Mouse (Mus musculus) kidney, postnatal 36 days (tissue): ENCODE data around the gene Chn1.

ENCODE experiments used
- DNase-seq, 2 experiments: peaks; one replicate each; pipeline ENCODE4 v3.0.0; 2021 to 2022; ENCODE audit warnings: mixed read lengths in 2 of 2

Chn1 gene

DNA sequence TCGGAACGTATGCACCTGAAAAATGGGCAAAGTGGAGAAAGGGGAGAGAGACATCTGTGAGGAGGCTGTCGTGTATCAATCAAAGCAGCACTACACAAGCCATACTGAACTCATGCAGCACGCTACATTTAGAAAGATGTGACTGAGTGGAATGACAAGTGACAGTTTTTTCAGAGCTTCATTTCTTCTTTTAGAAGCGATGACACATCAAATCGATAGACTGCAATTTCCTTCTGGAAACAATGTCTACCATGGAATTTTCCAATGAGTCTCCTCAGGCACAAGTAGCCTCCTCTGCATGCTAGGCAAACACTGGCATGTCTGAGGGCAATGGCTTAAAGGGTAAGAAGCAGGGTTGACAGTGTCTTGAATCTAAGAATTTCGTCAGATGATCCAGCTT, 143.3 kb downstream of the Chn1 start:
- no peak for DNase-seq

DNA sequence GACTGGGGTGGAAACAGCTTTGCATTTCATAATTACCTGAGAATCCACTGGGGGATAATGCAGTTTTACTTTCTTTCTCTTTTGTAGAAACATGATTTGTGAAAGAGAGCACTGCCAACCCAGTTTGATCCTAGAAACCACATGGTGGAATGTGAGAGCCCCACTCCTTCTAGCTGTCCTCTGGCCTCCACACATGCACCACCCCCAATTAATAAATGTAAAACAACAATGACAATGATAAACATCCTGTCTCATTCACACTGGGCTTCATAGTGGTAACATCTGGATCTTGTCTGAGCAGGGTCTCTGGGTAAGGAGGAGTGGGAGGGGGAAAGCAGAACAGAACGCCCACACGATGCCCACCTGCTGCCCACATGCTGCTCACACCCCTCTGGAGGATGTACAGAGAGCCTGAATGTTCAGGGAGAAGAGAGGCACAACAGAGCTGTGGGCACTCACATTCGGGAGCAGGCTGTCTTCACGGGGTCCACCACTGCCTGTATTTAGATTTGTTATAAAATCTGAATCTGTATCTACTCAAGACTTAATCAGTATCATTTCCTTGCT, 156.6 kb downstream of the Chn1 start:
- no peak for DNase-seq

DNA sequence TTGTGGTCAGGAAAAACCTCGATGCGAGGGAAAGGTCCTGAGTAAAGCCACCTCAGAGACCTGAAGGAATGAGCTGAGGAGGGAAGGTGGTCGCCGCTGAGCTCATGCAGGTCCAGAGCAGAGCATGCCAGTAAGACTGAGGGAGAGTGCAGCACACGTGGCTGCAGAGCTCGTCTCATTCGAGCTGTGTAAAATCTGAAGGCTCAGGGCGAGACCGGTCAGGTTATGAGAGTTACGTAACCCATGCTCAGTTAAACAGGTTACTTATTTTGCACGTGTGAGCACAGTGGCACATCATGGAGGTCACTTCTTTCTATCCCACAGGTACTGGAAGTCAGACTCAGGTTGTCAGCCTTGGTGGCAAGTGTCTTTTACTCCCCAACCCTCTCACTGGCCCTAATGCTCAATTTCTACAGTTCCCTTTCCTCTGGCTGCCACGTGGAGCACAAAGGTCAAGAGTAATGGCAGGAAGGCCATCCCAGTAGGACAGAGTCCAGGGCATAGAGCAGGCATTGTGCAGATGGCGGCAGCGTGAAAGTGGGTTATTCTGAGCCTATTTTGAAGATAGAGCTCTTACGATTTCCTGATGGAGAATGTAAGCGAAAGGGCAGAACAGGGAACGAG, 158.6 kb downstream of the Chn1 start:
- peak; percentile 75 to 78 for DNase-seq

DNA sequence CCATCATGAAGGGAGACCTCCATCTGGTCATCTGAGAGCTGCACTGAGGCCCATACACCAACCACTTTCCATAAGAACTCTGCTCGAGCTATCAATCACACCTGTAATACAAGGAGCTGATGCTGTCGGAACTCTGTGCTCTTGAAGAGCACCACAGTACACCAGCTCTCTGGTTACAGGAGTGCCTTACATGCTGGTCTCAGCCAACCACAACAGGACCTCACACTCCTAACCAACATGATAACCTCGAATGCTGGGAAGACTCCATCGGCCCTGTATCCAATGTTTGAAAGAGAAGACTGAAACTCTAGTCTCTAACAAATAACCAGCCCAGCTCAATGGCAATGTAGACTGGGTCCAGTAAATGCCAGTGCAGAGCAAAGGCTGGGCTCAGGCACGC, 159.7 kb downstream of the Chn1 start:
- no peak for DNase-seq

DNA sequence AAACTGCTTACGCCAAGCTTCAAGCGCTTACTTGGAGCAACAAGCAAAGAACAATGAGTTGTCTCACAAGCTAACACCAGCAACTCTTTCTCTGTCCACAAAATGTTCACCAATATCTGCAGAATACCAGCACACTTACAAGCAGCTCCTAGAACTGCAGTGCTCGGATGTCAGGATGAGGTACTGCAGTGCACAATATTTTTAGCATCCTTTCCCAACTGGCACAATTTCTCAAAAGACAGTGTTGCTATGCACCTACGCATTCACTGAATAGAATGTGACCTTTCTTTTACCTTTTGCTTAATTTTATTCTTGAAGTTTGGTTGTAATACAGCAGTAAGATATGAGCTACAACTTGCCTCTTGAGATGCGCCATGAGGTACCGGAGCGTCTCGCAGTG, 160.8 kb downstream of the Chn1 start:
- no peak for DNase-seq

DNA sequence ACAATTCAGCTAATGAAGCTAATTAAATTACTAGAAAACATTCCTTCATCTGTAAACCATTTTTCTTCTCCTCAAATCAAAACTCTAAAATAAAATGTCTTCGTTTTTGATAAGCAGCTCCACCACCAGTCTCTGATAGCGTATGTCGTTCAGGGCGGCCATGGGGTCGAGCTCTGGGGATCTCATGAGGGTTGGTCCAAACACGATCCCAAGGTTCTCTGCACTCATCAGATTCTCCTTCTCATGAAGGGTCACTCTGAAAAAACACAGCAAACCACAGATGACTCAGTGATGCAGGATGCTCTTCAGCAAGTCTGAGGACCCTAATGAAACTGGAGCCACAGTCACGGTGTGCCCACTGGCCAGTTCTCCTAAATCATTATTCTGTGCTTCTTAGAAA, 162.2 kb downstream of the Chn1 start:
- DNase-seq = no peak

DNA sequence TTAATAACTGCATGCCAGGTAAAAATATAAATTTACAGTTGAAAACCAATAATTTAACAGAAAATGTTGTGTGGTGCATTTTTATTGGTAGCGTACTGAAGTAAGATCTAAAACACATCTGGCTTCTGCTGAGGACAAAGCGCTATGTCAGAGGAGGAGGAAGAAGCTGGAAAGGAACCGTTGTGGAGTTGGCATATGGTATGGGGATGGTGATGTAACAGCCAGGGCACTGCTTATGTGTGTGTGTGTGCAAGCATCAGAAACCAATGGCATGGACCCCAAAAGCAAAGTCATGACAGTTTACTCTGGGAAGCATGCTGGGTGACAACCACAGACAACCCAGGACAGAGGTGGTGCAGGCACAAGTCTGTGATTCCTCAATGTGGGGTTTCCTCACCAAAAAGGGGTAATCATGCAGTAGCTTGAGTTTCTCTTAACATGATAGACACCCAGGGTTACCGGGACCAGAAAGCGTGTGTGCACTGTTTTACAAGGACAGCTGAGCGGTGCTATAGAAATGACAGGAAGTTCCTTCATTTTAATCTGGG, 162.7 kb downstream of the Chn1 start:
- no peak for DNase-seq

DNA sequence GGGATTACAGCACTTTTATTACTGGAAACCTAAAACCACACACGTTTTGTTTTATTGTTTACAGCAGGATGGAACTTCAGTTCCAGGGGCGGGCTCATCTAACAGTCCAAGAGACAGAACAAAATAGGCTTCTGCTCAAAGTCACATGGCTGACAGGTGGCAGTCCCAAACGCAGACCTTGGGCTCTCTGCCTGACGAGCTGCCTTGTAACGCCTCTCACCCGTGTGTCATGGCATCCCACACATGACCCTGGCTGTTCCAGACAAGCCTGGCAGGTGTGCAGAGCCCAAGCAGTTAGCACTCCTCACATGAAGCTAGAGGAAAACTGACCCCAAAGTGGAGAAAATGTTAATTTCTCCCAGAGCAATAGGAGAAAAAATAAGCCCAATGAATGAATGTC, 163.3 kb downstream of the Chn1 start:
- no peak for DNase-seq

DNA sequence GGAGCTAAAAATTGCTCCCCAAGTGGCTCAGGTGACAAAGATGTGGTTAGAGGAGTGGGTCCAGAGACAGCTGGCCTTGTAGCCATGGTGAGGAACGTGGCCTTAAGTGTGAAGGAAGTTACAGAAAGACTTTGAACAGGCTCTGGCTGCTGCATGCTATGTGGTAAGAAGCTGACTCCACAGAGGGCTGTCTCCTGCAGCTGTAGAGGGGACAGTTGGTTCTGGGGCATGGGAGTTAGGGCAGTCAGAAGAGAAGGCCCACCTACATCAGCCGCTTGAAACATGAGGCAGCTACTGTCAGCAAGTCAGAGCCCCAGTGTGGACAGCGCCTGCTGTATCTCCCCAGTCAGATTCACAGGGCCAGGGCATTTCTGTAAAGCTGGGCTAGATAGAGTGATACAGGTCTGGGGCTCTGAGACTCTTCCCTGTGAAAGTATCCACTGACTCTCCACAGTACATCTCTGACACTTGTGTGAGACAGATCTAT, 165.4 kb downstream of the Chn1 start:
- DNase-seq = no peak

DNA sequence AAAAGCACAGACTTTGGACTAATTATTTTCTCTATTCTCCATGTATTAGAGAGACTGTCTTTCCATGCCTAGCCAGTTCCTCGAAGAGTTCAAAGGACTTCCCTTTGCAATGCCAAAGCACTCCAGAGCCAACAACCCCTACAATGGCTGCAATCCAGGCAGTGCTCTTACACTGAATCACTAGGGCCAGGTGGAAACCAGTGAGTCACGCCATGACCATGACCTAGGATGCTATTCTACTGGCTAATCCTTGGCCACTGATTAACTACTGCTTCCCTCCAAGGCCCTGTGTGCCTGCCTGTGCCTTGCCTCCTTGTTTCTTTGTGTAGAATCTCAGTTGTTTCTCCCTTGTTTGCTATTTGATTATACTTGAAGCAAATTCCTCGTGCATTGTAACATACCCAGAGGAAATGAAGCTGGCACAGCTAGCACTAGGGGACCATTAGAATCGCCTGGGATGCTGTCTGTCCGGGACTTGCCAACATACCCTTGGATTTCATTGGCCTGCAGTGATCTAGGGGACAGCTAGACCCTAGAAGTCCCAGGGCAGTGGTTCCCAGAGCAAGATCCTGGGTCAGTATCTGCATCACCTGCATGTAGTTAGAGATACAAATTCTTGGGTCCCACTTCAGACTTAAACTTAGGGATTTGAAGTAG, 166.0 kb downstream of the Chn1 start:
- DNase-seq = peak; percentile 75 to 89

DNA sequence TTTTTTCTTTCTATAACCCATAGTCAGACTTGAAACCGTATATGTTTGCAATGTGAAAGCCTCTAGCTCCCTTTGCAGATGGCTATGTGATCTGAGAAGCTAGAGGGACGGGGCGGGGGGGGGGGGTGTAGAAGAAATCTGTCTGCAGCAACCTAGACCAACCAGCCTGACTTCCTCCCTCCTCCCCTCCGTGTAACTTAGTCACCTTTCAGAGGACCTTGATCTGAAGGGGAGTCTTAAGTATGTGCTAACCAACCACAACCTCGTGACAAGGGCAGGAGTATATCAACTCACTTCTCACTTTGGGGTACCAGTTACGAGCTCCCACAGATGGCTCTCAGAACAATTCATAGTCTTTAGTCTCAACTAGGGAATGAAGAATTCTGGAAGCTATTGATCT, 166.8 kb downstream of the Chn1 start:
- DNase-seq = no peak

DNA sequence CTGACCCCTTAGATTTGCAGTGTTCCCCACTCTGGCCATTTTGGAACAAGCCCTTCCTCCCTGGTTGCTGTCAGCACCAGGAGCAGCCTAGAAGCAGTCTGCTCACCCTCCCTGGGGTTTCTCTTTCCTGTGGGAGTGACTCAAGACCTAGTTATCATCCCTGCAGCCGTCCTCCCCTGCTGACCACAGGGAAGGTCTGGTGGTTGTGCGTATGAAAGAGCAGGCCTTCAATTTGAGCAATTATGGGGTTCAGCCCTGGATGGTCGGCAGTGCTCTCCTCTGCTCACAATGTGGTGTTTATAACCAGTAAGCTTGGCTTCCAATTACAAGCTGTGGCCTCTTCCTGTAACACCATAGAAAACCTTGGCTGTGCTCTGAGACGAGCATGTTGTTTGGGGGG, 167.5 kb downstream of the Chn1 start:
- DNase-seq = no peak

DNA sequence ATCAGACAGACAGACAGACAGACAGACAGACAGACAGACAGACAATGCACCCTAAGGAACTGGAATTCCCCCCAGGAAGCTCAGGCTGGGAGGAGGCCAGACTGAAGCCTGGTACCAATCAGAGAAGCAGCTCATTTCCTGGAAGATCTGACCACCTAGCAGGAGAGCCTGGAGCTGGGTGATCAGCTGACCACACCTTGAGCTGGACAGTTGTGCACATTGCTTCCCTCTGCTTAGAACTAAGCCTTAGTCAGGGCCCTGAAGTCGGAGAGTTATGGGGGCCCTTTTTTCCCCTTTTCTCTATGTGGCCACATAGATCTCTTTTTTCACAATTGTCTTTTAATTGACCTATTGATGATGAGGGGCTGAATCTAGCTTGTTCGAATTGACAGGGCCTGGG, 168.0 kb downstream of the Chn1 start:
- no peak for DNase-seq

DNA sequence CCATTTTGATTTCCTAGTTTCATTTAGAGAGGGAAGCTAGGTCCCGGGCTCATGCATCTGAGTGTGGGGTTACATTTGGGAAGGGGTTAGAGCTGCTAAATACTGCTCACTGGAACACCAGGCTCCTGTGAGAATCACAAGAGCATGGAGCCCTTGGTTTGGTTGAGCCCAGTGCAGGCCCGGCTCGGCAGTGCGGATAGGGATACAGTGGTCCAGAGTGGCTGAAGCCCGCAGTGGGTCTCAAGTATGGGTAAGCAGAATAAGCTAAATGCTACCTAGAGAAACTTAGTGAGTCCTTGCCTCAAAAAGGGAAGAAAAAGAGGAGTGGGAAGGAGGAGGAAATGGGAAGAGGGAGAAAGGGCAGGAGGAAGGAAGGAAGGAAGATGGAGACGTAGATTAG, 168.5 kb downstream of the Chn1 start:
- no peak for DNase-seq

DNA sequence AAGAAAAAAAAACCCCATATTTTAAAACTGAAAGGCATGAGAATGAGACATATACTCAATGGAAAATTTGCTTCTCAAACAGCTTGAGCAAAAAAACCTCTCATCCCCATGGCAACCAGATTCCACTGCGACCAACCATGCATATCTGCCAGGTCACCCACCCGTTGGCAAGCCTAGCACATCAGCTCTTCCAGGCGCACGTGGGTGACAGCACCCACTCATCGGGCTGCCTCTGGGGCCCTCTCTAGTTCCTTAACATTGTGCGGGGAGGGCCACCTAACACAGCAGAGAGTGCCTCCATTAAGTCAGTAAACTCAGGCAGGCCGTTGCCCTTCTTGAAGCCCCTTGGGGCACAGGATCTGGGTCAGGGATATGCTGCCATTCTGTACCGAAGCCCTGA, 170.1 kb downstream of the Chn1 start:
- DNase-seq = peak; percentile 64 to 77

DNA sequence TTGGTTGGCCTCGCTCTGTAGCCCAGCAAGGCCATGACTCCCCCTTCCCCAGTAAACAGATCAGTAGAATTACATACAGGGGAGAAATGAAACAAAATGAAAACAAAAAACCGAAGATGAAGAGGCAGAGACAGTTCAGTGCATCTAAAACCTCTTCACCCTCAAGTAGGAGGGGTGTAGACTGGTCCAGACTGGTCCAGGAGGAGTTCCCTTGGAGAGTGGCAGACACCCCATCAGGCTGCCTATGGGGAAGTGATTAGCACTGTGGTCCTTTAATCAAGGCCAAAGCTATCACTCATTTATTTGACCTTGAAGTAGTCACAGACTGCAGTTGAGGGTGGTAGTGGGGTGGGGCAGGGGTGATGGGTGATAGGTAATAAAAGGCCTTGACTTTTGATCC, 170.6 kb downstream of the Chn1 start:
- DNase-seq = no peak

DNA sequence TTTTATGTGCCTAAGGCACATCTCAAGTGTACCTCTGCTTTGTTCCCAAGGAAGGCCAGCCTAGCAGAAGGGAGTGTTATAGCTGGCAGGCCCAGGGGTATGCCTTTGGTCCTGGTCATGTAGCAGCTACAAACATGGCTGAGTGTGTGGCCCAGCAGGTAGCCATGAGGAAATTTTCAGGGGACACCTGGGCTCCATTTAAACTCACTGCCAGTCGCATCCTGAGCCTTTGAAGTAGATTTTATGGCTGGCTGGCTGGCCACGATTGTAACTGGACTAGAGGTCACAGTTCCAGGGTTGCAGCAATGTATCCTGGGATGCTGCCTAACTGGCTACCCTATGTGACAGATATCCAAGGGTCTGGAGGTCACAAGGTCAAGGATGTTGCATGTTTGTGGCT, 174.5 kb downstream of the Chn1 start:
- no peak for DNase-seq

DNA sequence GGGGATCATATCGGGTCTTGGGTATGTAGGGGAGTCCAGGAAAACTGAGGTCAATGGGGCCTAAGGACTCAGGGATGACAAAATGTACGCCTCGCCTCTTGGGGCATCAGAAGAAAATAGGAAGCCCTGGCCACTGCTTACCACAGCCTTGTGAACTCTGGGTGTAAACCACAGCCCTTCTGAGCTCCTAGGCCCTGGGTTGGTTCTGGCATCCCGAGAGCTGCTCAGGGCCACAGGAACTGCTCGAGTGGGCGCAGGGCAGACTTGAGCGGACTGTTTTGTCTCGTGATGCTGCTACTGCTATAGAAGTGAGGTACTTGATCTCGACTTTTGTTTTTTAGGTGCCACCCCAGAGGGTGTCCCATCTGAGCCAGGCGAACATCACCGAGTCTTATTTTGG, 177.4 kb downstream of the Chn1 start:
- no peak for DNase-seq

DNA sequence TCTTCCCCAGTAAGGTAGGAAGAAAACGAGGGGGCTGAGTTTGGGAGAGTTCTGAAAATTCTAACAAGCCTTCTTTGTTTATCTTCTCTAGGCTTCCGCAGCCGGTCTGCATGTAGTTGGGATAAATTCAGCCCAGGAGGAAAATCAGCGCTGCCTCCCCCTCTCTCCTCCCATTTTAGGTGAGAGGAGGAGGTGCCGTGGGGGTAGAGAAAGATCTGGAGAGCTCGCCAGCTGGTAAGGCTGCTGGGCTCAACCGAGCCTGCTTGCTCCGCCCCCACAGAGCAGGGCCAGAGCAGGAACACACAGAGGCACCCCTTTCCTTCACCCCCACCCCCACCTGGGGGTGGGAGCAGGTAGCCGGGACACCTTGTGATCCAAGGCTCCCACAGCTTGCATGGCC, 178.4 kb downstream of the Chn1 start:
- DNase-seq = peak; percentile 19 to 30

DNA sequence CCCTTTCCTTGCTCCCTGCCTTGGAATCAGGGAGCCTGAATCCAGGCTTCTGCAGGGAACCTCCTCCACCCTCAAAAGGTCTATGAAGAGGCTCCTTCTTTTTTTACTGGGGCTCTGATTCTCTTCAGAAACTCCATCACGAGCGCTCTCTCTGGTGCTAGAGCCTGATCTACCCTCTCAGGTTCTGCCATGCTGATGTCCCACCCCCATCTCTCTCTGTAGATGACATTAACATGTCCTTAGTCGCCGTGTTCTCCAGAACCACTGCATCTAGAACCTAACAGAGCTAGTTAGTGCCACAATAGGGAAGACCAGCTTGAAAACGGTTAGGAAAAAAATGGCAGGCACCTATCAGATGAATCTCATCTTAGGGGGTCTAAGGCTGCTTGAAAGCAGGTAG, 178.8 kb downstream of the Chn1 start:
- no peak for DNase-seq

DNA sequence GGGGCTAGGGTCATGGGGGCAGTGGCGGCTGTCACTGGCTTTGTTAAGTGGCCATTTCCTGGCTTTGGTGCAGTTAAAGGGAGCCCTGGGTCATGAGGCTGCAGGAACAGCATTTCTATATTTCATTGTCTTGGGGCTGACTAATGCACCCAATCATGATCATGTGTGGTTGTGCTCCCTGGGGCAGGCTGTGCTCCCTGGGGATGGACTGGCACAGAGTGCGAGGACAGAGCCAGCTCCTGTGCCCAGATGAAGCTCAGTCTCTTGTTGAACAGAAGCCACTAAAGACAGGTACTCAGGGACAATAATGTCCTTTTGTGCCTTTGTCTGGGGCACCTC, 182.1 kb downstream of the Chn1 start:
- no peak for DNase-seq

DNA sequence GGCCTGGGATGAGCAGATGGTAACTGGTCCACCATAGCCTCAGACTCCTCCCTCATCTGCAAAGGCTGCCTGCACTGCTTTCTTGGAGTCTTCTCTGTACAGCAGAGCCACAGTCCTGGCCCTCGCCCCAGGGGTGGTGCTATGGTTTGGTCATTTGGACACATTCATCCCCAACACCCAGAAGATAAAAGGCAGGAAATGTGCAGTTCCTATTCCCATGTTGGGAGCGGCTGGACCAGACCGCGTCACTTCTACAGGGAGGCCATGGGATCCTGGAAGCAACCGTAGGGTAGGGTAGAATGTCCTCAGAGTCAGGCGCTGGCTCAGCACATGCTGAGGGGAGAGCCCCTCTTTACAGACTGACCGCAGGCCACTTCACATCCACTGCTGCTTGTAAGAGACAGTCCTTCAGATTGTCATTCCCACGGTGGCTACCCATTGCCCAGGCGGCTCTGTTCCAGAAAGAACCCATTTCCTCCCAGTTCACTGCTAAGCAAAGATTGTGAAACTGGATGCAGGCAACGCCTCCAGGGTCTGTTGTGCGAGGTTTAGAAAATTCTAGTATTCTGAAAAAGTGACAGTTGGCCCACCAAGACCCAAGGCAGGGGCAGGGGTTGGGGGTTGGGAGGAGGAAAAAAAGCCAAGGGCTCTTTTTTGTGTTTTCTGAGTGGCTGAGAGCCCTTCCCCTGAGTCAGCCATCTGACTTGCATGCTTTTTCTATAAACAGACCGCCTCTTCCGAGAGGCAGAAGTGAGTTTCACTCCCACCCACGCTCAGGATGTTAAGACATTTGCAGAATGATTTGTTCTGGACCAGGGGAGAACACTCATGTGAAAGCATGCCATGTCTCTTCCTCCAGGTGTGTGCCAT, 182.7 kb downstream of the Chn1 start:
- DNase-seq = peak; percentile 57 to 68

DNA sequence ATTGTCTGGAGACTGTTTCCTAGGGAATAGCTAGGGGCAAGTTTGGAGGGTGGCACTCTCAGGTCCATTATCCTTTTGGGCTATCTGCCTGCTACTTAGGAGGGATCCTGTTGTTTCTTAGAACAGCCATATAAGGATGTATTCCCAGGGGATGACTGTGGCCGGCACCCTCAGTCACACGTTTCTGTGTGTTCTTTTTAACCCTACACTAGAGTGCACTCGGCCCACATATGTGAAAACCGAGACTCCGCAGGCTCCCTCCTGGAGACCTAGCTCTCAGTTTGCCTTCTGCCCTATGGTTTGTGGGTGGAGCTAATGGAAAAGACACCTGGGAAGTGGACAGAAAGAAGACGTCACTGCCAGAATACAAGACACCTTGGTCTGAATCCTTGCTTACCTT, 183.9 kb downstream of the Chn1 start:
- DNase-seq = no peak
